34 mouse cellular contexts compared by ENCODE assay signal in genomic region chr10:68999610-69000009, GRCm38 (mm10).
"Had no signal": no experiment of that assay in that cellular context is flagged by ENCODE, and none has a peak within 500 bp of the region (broad histone marks: within the 10 kb centered on the region; RNA-seq: fewer than 3 reads in every experiment).

No protein-coding gene starts in this region.

- H3K27me3 ChIP-seq: heart, embryonic 12.5 days; heart, embryonic 13.5 days; heart, embryonic 15.5 days; hindbrain, embryonic 12.5 days; hindbrain, embryonic 13.5 days; hindbrain, embryonic 15.5 days; intestine, embryonic 15.5 days; kidney, embryonic 15.5 days had no signal

- H3K9me3 ChIP-seq: heart, embryonic 10.5 days; heart, embryonic 15.5 days; hindbrain, embryonic 13.5 days; hindbrain, embryonic 15.5 days; intestine, embryonic 15.5 days had no signal

- H3K27ac ChIP-seq: heart, embryonic 10.5 days; heart, embryonic 13.5 days; heart, embryonic 15.5 days; hindbrain, embryonic 12.5 days; hindbrain, embryonic 13.5 days; hindbrain, embryonic 14.5 days; hindbrain, embryonic 15.5 days; hindbrain, postnatal 0 days; intestine, embryonic 15.5 days; kidney, embryonic 15.5 days; kidney, postnatal 0 days; layer of hippocampus, adult 2 months had no signal

- H3K36me3 ChIP-seq: heart, embryonic 10.5 days; heart, embryonic 12.5 days; heart, embryonic 13.5 days; heart, embryonic 15.5 days; hindbrain, embryonic 12.5 days; hindbrain, embryonic 13.5 days; hindbrain, embryonic 15.5 days; intestine, embryonic 15.5 days; kidney, embryonic 15.5 days had no signal

- H3K4me1 ChIP-seq: heart, embryonic 10.5 days; heart, embryonic 12.5 days; heart, embryonic 13.5 days; heart, embryonic 15.5 days; hindbrain, embryonic 12.5 days; hindbrain, embryonic 13.5 days; hindbrain, embryonic 15.5 days; intestine, embryonic 15.5 days; kidney, embryonic 15.5 days had no signal

- DNase-seq: heart, postnatal 10 days; heart, postnatal 14 days; heart, postnatal 36 days; heart, postnatal 4 days; kidney, adult 11 months; kidney, adult 18-20 months; kidney, adult 2 months; kidney, adult 8-10 months; kidney, adult 9 months; kidney, postnatal 10 days; kidney, postnatal 14 days; kidney, postnatal 25 days; kidney, postnatal 36 days; kidney, postnatal 4 days; layer of hippocampus, adult 9-11 months; layer of hippocampus, postnatal 36 days had no signal

- ATAC-seq: hindbrain, embryonic 16.5 days; hindbrain, postnatal 0 days; inflammation-experienced regulatory T-cells, adult 6 months; intestine, embryonic 15.5 days; intestine, embryonic 16.5 days; intestine, postnatal 0 days had no signal

- H3K4me3 ChIP-seq: heart, embryonic 10.5 days; heart, embryonic 12.5 days; heart, embryonic 13.5 days; heart, embryonic 15.5 days; hindbrain, embryonic 12.5 days; hindbrain, embryonic 13.5 days; hindbrain, embryonic 15.5 days; intestine, embryonic 15.5 days; kidney, embryonic 15.5 days; layer of hippocampus, adult 2 months had no signal

- H3K9ac ChIP-seq: heart, embryonic 12.5 days; heart, embryonic 13.5 days; heart, embryonic 15.5 days; hindbrain, embryonic 12.5 days; hindbrain, embryonic 13.5 days; hindbrain, embryonic 14.5 days; hindbrain, embryonic 15.5 days; intestine, embryonic 15.5 days; kidney, embryonic 15.5 days had no signal

- H3K4me2 ChIP-seq: heart, embryonic 11.5 days; heart, embryonic 12.5 days; heart, embryonic 13.5 days; heart, embryonic 15.5 days; hindbrain, embryonic 12.5 days; hindbrain, embryonic 13.5 days; hindbrain, embryonic 14.5 days; hindbrain, embryonic 15.5 days; intestine, embryonic 15.5 days; kidney, embryonic 15.5 days had no signal
